Mouse (Mus musculus) 3134 (cell line): Measurements from ENCODE around the gene Baz2a.
A peak's percentile ranks its signal among the peaks of the same experiment; 100 is the strongest.
"Not testable (repeated sequence)": the region's sequence is repeated elsewhere in the genome, so short reads cannot be mapped to it uniquely, and the experiment has no call there.

ENCODE experiments used
- DNase-seq: peaks from one replicate; pipeline ENCODE4 v3.0.0-alpha.2; 2011; ENCODE audit warnings: low spot score; ENCODE audit not compliant: insufficient read length; ENCODE audit errors: extremely low read depth

Baz2a gene

DNA sequence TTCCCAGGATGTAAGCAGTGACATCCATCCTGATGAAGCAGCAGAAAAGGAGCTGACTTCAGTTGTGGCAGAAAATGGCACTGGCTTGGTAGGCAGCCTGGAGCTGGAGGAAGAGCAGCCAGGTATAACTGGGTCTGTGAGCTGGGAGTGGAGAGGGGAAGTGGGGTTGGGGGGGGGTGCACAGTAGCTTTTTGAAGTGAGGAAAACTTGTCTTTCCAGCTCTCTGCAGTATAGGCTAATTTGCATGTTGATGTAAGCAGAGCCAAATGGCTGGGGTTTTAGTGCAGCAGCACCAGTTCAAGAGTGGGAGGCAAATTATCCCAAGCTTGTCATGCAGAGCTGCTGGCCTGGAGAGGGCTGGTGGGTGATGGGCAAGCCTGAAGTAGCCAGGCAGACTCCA, 19.9 kb downstream of the Baz2a start:
- no peak for DNase-seq

DNA sequence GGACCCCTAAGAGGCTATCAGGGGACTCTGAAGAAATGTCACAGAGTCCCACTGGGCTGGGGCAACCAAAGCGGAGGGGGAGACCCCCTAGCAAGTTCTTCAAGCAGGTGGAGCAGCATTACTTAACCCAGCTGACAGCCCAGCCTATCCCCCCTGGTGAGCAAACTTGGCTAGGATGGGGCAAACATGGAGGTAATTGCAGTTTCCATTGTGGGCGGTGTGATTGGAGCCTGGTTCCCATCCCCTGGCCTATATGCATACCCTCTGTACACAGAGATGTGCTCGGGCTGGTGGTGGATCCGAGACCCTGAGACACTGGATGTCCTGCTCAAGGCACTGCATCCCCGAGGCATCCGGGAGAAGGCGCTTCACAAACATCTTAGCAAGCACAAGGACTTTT, 32.5 kb downstream of the Baz2a start:
- no peak for DNase-seq

DNA sequence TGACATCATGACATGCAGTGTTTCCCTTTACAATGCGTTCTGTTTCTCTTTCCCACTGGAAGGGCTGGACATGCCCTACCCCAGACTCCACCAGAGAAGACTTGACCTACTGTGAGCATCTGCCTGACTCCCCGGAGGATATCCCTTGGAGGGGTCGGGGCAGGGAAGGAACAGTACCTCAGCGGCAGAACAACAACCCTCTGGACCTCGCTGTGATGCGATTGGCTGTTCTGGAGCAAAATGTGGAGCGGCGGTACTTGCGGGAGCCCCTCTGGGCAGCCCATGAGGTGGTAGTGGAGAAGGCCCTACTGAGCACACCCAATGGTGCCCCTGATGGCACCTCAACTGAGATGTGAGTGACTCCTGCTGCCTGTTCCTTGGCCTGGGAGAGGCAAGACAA, 33.5 kb downstream of the Baz2a start:
- no peak for DNase-seq

DNA sequence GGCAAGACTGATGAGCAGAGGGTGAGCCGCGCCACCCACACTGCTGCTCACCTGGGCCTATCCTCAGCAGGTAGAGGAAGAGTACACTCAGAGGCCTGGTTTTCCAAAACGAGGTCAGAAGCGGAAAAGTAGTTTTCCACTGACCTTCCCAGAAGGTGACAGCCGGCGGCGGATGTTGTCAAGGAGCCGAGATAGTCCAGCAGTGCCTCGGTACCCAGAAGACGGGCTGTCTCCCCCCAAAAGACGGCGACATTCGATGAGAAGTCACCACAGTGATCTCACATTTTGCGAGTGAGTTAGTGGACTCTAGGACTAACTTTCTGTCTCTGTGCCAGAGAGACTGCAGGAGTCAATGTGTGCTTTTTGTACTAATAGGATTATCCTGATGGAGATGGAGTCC, 34.6 kb downstream of the Baz2a start:
- no peak for DNase-seq

DNA sequence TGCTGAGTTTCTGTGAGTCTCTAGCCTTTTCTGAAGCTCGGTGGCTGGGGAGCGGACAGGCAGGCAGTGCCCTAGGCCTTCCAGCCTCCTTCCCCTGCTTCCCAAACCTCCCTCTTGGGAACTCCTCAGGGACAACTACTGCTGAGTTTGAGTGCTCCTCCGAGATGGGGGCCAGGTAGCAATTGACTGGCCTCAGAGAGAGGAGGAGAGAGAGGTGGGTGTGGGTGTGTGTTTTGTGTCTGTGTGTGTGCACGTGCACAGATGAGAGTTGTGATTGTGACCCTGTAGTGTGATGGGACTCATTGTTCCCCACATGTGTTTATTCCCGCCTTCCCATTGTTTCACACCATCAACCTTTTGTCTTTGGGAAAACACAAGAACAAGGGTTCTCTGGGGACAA, 36.1 kb downstream of the Baz2a start:
- DNase-seq: no peak

DNA sequence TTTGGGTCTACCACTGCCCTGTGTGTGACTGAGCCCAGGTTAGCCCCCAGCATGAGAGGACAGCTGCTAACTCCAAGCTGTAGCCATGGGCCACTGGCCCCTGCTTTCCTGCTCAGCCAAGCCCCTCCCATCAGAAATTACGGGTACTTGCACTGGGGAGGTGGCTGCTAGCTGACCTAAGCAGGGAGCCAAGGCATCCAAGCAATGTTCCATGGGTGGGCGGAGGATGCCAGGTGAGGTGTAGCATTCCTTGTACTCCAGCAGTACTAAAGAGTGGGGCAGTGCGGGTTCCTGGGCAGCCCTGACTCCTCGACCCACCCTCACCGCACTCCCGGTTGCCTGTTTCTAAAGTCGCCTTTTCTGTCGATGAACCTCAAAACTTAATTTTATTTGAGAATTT, 36.8 kb downstream of the Baz2a start:
- no peak for DNase-seq

DNA sequence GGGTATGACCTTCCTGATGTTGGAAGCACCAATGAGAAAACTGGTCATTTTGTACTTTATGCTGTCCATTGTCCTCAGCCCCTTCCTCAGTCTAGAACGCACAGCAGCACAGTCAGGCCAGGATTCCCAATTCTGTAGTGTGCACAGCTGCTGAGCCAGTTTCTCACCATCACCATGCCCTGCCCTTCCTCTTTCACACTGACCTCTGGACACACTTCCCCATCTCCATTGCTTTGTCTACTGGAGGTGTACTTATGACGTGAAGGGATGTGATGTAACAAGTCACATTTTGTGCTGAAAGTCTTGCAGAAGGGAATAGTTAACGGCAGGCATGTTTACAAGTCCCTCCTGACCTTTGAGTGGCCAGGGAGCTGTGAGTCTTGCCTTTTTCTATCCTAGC, 39.9 kb downstream of the Baz2a start:
- DNase-seq: no peak

DNA sequence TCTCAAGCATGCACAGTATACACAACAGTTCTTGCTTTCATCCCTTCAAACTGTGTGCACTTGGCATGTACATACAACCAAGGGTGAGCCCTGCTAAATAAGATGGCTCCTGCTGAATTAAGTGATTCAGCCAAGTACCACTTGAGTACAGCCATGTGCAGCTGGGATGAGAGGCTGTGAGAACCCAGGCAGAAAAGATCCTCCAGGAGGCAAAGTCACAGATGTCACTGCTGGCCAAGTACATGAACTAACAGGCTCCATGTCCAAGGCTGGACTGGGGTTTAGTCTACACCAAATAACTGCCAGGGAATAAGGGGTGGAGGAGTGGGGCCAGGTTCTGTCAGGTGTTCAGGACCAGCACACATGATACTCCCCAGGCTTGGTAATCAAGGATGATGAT, 40.4 kb downstream of the Baz2a start:
- no peak for DNase-seq

DNA sequence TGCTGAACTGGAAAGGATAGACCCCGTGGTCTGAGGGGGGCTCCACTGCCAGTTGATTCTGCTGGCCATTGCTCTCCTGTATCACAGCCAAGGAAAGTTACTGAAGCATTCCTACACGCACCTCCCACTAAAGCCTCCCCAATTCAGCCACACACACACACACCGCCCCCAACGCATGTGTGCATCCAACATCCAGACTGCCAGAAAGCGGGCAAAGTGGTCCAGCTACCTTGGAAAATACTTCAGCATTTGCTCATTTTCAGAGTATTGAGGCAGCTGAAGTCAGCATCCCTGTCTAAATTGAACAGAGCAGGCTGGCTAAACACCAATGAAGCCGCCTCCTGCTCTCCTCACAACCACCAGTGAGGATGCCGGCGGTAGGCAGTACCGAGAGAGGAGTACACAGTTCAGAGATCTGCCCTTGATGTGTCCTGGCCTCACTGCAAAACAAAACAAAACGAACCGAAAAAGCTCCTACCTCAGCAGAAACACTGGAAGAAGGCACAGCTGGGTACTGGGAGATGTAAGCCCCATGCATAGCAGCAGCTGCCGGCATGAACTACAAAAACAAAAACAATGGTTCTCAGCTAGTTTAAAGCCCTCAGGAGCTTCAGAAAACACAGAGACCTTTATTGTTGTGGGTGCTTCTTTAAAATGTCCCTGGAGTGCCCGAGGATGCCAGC, 42.4 kb downstream of the Baz2a start:
- DNase-seq: no peak

DNA sequence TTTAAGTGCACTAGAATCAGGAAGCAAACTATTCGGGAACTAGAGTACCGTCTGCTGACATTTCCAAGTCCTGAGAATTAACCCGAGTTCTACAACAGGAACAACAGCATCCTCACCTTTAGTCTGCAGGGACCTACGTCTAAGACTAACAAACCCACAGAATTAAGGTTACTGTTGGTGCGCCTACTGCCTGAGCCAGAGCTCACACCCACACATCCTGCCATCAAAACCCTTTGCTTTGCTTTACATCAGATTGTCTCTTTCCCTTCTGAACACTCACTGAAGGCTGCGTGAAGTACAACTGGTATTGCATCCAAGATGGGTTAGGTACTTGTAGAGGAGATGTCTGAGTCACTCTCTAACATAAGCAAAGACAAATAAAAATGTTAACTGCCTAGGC, 44.0 kb downstream of the Baz2a start:
- no peak for DNase-seq

DNA sequence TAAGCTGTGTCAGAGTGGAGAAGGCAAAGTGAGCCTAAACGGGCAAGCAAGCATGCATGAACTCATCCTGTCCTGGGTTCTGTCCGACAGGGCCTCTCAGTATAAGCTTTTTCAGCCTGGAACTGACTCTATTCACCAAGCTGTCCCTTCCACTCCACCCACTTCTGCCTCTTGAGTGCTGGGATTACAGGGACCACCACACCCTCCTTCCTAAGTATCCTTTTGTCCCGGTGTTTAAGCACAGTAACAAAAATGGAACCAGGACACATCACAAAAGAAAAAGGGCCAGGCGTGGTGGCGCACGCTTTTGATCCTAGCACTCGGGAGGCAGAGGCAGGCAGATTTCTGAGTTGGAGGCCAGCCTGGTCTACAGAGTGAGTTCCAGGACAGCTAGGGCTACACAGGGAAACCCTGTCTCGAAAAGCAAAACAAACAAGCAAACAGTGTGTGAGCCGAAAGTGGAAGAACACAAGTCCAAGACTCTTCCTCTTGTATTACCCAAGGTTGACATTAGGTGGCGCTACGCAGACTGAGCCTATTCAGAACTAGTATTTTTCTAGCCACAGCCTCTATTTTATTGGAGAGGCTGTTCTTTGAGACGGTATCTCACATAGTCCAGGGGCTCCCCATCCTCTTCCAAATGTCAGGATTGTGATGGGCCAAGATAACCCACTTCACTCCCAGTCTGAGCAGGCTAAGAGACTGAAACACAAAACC, 49.0 kb downstream of the Baz2a start:
- no peak for DNase-seq

DNA sequence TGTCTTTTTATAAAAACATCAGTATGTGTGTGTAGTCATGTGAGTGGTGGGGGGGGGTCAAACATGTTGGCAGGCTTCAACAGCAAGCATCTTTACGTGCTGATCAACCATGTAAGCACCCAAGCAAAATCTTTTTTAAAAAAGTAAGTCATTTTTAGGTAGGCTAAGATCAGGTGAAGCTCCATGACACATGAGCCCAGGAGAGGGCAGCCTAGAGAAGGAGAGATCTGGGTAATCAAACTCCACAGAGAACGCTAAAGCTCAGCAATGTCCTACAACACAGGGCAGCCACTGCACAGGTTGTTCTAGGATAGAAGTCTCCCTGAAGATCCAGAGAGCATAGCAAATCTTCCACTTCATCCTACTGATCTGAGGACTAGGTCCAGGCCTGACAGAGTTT, 50.8 kb downstream of the Baz2a start:
- no peak for DNase-seq

DNA sequence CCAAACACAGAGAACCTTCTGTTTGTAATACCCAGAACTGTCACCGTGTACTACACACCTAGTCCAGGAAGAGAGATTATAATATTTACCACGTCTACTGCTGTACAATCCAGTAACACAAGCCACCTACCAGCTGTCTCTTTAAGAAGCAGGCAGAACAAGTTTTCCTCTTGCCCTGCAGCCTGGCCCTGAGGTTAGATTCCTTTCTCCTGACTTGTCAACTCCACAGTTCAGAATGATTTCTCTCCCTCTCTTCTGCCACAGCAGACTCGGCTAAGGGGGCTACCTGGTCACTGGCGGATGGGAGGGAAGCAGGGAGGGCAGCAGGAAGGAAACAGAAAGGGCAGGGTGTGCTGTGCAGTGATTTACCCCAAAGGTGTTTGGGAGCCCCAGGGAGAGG, 52.3 kb downstream of the Baz2a start:
- DNase-seq: no peak

DNA sequence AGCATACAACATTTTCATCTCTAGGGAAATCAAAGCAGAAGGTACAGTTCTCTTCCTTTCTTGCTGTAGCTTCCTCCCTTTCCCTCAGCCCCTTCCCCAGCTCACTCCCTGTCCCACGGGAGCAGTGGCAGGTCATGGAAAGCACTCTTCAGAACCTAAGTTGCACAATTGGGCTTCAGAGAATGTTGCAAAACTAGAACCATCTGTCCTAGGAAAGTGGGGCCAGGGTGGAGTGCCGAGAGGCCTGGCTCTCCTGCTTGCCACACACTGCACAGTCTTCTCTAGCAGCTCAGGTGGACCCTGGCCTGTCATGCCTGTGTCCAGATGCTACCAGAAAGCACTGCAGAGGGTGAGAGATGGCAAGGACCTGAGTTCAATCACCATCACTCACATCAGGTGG, 53.6 kb downstream of the Baz2a start:
- no peak for DNase-seq

DNA sequence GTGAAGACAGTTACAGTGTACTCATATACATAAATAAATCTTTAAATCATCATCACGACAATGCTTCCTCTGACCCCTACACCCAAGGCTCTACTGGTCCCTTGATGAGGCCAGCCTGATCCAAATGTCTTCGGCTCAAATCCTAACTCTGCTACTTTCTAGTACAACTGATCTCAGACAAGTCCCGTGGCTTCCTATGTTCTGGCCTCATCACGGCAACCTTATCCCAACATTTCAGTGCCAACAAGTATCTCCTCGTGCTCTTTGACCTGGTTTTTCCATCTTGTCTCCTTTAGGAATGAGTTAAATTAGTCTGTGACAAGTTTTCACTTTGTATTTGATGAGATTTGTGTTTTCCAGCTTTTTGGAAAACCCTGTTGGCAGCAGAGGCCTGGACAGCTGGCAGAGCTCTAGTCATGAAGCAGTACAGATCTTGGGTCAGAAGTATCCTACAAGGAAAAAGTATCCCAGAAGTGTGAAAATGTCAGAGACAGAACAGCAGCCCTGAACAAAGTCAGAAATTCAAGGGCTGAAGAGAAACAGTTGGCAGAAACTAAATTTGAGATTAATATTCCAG, 57.5 kb downstream of the Baz2a start:
- no peak for DNase-seq

DNA sequence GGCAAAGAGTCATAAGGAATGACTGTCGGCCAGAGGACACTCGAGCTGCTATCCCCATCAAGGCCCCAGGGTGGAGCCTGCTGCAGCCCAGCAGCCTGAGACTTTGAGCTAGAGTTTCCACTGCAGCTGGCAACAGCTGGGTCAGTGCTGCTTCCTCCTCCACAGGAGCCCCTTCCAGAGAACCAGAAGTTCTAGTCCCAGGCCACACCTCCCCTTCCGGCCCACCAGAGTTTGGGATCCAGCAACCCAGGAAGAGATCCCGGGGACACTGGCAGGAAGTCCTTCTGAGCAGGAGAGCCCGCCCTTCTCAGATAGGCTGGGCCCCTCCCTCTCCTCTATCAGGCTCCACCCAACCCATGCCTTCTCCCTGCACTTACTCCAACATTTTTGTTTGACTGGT, 58.2 kb downstream of the Baz2a start:
- DNase-seq: peak; percentile 72

DNA sequence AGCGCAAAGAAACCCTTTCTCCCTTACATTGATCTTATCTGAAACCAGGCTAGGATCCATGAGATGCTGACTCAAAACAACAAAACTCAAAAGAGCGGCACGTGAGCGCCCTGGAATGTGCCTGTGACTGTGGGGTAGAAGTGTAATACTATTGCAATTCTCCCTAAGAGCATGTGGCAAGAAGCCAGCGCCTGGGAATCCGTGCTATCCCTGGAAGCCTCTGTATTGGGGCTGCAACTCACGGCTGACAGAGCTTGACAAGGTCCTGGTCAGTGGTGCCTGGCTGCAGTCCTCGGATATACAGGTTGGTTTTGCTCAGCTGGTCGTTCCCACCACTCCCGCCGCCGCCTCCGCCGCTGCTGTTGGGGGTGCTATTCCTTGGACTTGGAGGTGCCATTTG, 59.6 kb downstream of the Baz2a start:
- DNase-seq: peak; percentile 69

DNA sequence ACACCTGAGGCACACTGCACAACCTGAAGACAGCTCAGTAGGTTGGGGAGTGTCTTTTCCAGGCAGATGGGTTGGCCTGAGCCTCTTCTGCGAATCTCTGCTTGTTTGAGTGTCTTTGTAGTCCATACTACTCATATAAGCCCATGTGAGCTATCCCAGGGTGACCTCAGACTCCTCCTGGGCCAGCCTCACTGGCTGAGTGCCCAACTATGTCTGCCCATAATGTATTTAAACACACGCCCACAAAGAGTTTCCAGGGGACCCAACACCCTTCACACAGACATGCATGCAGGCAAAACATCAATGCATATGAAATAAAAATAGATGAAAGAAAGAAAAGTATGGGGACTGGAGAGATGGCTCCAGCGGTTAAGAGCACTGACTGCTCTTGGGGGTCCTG, 62.6 kb downstream of the Baz2a start:
- DNase-seq: no peak

DNA sequence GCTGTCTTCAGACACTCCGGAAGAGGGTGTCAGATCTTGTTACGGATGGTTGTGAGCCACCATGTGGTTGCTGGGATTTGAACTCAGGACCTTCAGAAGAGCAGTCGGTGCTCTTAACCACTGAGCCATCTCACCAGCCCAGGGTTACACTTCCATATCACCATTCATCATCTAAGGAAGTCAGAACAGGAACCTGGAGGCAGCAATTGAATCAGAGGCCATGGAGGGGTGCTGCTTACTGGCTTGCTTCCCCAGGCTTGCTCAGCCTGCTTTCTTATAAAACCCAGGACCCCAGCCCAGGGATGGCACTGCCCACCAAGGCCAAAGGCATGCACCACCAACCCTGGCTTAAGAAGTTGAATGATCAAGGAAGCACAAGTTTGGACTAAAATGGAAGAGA, 74.3 kb downstream of the Baz2a start:
- not testable (repeated sequence) for DNase-seq

DNA sequence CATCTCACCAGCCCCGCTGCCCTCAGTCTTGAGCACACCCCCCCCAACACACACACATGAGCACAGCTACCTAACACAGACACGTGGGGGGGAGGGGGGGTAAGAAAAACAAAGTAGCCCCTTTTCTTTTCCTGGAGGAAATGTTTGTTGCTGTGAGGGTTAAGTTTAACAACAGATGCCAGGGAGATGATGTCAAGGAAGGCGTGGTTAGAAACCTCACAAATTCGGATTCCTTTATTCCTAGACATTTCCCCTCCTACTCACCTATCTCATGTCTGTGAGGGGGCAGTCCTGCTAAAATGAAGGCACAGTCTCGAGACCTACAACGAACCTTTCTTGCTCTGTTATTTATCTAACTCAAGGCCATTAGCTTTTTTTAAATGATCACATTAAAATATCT, 75.7 kb downstream of the Baz2a start:
- DNase-seq: peak; percentile 23

DNA sequence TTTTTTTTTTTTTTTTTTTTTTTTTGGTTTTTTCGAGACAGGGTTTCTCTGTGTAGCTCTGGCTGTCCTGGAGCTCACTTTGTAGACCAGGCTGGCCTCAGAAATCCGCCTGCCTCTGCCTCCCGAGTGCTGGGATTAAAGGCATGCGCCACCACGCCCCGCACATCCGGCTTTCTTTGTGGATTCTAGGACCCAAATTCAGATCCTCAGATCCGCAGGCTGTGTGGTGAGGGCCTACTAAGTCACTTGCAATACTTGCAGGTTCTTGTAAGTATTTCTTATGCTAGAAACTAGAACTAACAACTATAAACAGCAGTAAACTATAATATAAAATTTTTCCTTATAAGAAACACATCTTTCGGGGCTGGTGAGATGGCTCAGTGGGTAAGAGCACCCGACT, 80.0 kb downstream of the Baz2a start:
- DNase-seq: not testable (repeated sequence)

DNA sequence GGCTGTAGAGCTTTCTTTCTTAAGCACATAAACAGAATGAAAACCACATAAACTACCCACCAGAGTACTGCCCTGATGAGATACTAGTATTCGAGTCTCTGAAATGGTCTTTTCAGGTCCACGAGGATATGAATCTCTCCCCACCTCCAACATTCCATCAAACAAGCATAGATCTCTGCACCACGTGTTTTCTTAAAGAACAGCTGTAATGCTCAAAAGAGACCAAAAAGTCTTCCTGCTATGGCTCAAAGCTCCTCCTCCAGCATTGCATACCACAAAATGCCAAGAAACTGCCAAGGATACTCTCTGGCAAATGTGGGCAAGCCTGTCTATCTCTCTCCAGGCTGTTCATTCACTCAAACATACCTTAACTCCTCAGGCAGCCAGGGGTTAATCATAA, 83.9 kb downstream of the Baz2a start:
- no peak for DNase-seq
